Mouse (Mus musculus) G1E (cell line): ENCODE measurements around the gene Hist1h2bh. TPM values are rescaled to one million over a fixed set of nuclear protein-coding genes. Genes with fewer than 3 reads are reported as not detected.
A peak's percentile ranks its signal among the peaks of the same experiment; 100 is the strongest.
"Not testable (repeated sequence)": the region's sequence is repeated elsewhere in the genome, so short reads cannot be mapped to it uniquely, and the experiment has no call there.

ENCODE experiments used
- ATAC-seq: 2 replicates; pipeline ENCODE4 v1.8.0; 2016; ENCODE audit warnings: mild to moderate bottlenecking; ENCODE audit not compliant: insufficient number of reproducible peaks, poor library complexity, low FRiP score, severe bottlenecking; ENCODE audit errors: extremely low read depth
- DNase-seq: peaks from one replicate; pipeline ENCODE4 v3.0.0; 2012; ENCODE audit warnings: low spot score
- H3K27me3 ChIP-seq: 2 replicates; pipeline ENCODE4 v1.6.1; 2012; ENCODE audit warnings: mild to moderate bottlenecking, low read length, inconsistent platforms; ENCODE audit not compliant: insufficient read depth
- H3K36me3 ChIP-seq: replicated peaks from 2 replicates; pipeline ENCODE3; 2012; ENCODE audit warnings: mild to moderate bottlenecking, inconsistent platforms
- H3K4me1 ChIP-seq: 2 replicates; pipeline ENCODE4 v1.6.1; 2012; ENCODE audit warnings: low read depth, low read length, inconsistent platforms, mixed read lengths; ENCODE audit not compliant: insufficient read depth
- H3K4me3 ChIP-seq: 2 replicates; pipeline ENCODE4 v1.5.1; 2012; ENCODE audit warnings: low read depth, mild to moderate bottlenecking, inconsistent platforms, low read length, moderate library complexity, mixed read lengths
- H3K9me3 ChIP-seq: replicated peaks from 2 replicates; pipeline ENCODE4 v1.6.1; 2012; ENCODE audit warnings: inconsistent platforms
- CTCF ChIP-seq: IDR thresholded peaks from 2 replicates; pipeline ENCODE4 v1.5.1; 2012; ENCODE audit warnings: low read depth, low read length, inconsistent platforms, mixed read lengths
- GATA1 ChIP-seq: IDR thresholded peaks from 2 replicates; pipeline ENCODE4 v1.6.1; 2012; ENCODE audit warnings: borderline replicate concordance, low read length, inconsistent platforms, mixed read lengths
- GATA2 ChIP-seq: IDR thresholded peaks from 2 replicates; pipeline ENCODE4 v1.6.1; 2012; ENCODE audit warnings: low read depth, low read length, inconsistent platforms, borderline replicate concordance
- POLR2AphosphoS5 ChIP-seq: IDR thresholded peaks from 2 replicates; pipeline ENCODE4 v1.6.1; 2012; ENCODE audit warnings: low read depth, low read length, inconsistent platforms; ENCODE audit not compliant: insufficient replicate concordance
- TAL1 ChIP-seq: conservative IDR thresholded peaks from 2 replicates; pipeline ENCODE4 v1.6.1; 2012; ENCODE audit warnings: low read depth, low read length, inconsistent platforms, mixed read lengths
- polyA plus RNA-seq: library from polyadenylated mRNA; stranded (reverse); fragments of >175 nt; gene quantifications from 2 replicates; pipeline ENCODE4 v1.2.3, GENCODE M21; 2012
- total RNA-seq, 2 experiments: library from RNA; stranded (forward) in 1 of 2; stranded (reverse) in 1 of 2; fragments of 200-1000 nt in 1 of 2; fragments of >200 nt in 1 of 2; fragmentation: Nextera tagmentation in 1 of 2; gene quantifications; 2 replicates each; pipeline ENCODE4 v1.2.3; 2014 to 2017

The Hist1h2bh gene
- total and polyA plus RNA-seq, 3 experiments = 0.91 to 77.6 (median 41.6) TPM

DNA sequence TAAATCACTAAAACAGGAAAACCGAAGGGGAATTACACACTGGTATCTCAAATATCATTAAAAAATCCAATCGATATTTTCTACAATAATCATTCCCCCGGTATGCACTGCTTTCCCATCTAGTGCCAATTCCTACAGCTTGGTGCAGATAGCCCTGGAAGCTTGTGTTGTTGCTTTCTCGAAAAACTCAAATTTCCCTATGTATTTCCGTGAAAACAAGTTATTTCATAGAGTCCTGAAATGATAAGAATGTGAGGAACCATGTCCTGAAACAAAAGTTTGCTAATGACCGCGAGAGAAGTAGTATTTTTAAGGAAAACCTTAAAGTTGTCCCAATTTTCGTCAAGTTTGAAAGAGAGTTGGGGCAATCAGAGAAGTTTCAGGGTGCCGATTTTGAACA is 11.2 kb upstream of the Hist1h2bh start:
- no peaks in the 10 kb centered on the region for H3K36me3 ChIP-seq
- no peak for TF ChIP-seq GATA1
- TF ChIP-seq CTCF = no peak
- TF ChIP-seq TAL1 = no peak
- no peak for TF ChIP-seq POLR2AphosphoS5
- TF ChIP-seq GATA2 = no peak
- H3K9me3 ChIP-seq = no peaks in the 10 kb centered on the region
- peaks cover 39% of the 10 kb centered on the region for H3K4me1 ChIP-seq
- no peak for ATAC-seq
- H3K27me3 ChIP-seq = no peaks in the 10 kb centered on the region
- no peak for DNase-seq
- H3K4me3 ChIP-seq = peak overlapping the region; percentile 68; the same call in 1 of the 2 replicates

DNA sequence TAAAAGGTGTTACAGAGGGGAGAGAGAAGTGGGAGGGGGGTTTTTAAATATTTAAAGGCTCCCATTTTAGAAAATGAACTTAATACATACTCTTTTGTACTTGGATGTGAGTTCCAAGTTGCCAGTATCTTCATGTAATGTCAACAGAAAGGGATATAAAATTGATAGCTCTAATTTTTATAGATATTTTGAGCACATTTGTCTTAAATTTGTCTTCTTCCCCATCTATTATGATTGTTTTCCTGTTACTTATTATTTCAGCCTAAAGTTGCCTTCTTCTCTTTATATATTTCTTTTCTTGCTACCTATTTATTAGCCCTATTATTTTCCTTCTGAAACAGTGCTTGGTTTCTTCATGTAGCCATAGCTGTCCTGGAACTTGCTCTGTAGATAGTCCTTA is 9.8 kb upstream of the Hist1h2bh start, which contains the start of gene Hist1h1d:
TSS of gene Hist1h1d (plus strand) at position 301 of the 400 bp plus-strand sequence.
- ATAC-seq (no peak), DNase-seq (no peak)
- H3K27me3 ChIP-seq = no peaks in the 10 kb centered on the region
- no peaks in the 10 kb centered on the region for H3K36me3 ChIP-seq
- H3K9me3 ChIP-seq = no peaks in the 10 kb centered on the region
- TF ChIP-seq POLR2AphosphoS5 = no peak
- no peak for TF ChIP-seq GATA2
- no peak for TF ChIP-seq GATA1
- TF ChIP-seq TAL1 = no peak
- no peak for TF ChIP-seq CTCF
- H3K4me1 ChIP-seq = peaks cover 43% of the 10 kb centered on the region
- H3K4me3 ChIP-seq = no peak within 1 kb of the TSS

DNA sequence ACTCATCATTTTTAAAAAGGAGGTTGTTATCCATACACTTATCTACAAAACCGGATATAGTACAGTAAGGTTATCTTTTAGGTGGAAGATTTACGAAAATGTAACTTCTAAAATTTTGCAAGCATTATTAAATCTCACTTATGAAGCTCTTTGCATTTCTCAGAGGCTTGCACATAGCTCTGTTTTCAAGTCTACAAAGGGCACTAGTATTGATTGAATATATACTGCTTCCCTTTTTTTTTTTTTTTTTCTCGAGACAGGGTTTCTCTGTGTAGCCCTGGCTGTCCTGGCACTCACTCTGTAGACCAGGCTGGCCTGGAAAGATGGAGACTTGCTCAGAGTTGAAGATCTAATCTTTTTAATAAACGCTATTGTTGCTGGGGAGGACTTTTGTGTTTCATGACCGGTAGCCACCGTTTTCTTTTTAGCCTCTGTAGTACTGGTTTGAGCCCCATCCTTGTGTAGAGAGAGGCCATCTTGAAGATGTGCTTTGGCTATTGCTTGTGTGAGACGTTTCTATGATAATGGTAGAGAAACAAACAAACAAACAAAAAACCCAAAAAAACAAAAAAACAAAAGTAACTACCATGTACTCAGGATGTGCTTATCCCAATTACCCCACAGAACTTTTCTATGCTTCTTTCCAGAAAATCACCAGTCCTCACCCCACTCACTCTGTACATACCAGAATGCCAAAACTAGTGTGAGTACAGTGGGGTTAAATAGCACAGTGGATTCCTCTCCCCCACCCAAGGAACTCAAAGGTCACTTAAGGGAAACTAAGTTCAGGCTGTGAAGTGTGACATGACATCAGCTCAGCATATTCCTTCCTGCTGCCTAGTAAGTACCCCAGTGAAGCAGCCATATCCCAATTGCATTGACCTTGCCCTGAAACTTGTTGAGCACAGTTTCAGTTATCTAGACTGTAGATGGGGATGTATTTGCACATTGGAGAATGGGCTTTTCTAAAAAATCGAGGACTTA is 9.0 kb upstream of the Hist1h2bh start:
- H3K4me3 ChIP-seq = no peak overlapping the region
- DNase-seq = no peak
- TF ChIP-seq GATA2 = no peak
- TF ChIP-seq GATA1 = no peak
- TF ChIP-seq POLR2AphosphoS5 = no peak
- no peak for TF ChIP-seq CTCF
- TF ChIP-seq TAL1 = no peak

DNA sequence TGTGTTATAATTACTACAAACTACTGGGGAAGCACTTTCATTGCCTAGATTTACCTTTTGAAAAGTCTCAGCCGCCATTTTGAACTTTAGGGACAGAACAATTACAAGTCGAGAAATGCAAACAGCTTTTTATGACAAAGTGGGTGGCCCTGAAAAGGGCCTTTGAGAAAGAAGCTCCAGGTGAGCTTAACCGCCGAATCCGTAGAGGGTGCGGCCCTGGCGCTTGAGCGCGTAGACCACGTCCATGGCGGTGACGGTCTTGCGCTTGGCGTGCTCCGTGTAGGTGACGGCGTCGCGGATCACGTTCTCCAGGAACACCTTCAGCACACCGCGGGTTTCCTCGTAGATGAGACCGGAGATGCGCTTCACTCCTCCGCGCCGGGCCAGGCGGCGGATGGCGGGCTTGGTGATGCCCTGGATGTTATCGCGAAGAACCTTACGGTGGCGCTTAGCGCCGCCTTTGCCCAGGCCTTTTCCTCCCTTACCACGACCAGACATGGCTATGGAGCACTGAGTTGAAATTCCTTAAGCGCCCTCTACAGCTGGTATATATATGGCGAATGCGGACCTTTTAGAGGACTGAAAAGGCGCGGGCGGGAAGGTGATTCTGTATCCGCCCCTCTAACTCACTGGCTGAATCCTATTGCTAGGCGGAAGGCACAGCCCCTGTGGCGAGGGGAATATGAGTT is 8.1 kb upstream of the Hist1h2bh start, which contains the start of gene Hist1h4f:
TSS of gene Hist1h4f (minus strand) at position 503 of the 689 bp plus-strand sequence.
- DNase-seq (peak; percentile 20), ATAC-seq (peak; percentile 45)
- H3K4me1 ChIP-seq = peaks cover 40% of the 10 kb centered on the region
- peak; percentile 93 for TF ChIP-seq POLR2AphosphoS5
- H3K27me3 ChIP-seq, H3K9me3 ChIP-seq, H3K36me3 ChIP-seq: not testable (repeated sequence)
- H3K4me3 ChIP-seq = peak within 1 kb of the TSS; percentile 67

More for the DNA sequence above, 9.0 kb upstream of the Hist1h2bh start:
- H3K27me3 ChIP-seq = no peaks in the 10 kb centered on the region
- H3K4me1 ChIP-seq = peaks cover 40% of the 10 kb centered on the region
- no peaks in the 10 kb centered on the region for H3K9me3 ChIP-seq
- no peaks in the 10 kb centered on the region for H3K36me3 ChIP-seq
- ATAC-seq = no peak

DNA sequence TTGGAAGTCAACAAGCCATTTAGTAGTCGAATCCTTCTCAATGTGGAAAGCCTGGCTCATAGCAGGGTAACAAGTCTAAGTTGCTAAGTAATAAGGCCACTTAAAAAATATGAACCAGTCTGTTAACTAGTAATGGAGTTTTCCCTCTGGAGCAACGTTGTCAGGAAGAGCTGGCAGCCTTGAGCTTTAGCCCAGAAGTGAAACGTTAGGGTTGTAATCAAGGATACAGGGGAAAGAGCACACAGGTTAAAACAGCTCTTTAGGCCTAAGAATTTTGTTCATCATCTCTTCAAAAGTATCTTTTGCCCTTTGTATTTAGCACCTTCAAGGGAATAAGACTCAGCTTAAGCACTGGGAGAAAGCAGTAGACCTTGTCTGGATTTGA is 7.6 kb upstream of the Hist1h2bh start:
- Histone ChIP-seq H3K4me1 (peaks cover 43% of the 10 kb centered on the region), H3K4me3 (peak overlapping the region; percentile 67; the same call in 1 of the 2 replicates), H3K27me3 (no peaks in the 10 kb centered on the region), H3K36me3 (no peaks in the 10 kb centered on the region), H3K9me3 (no peaks in the 10 kb centered on the region)
- no peak for DNase-seq
- no peak for ATAC-seq
- TF ChIP-seq POLR2AphosphoS5 (peak; percentile 92; the same call in 1 of the 2 replicates), CTCF (no peak)

DNA sequence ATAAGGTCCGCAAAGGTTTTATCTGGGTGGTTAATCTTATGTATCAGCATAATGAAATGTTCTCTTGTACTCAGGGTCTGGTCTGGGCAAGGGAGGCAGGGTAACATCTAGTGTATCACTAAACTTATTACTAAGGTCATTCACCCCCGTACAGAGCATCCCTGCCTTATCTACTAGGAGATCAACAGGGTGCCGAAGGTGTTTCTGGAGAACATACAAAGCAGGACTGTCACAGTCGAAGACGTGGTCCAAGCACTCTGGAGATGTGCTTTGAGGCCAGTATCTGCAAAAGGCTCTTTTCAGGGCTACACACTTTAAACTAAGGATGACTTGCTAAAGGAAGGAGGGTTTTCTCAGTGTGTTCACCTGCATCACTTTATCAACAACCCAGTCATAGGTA is 3.5 kb upstream of the Hist1h2bh start:
- Histone ChIP-seq H3K4me1 (peaks cover 25% of the 10 kb centered on the region), H3K27me3 (no peaks in the 10 kb centered on the region), H3K9me3 (no peaks in the 10 kb centered on the region), H3K4me3 (no peak overlapping the region), H3K36me3 (no peaks in the 10 kb centered on the region)
- no peak for ATAC-seq
- TF ChIP-seq TAL1 = no peak
- no peak for TF ChIP-seq GATA2
- TF ChIP-seq CTCF = no peak
- no peak for TF ChIP-seq POLR2AphosphoS5
- TF ChIP-seq GATA1 = no peak
- no peak for DNase-seq
